Mouse (Mus musculus) MN1 (cell line): Measurements from ENCODE around the gene Lamtor1.
"Not testable (repeated sequence)": the region's sequence is repeated elsewhere in the genome, so short reads cannot be mapped to it uniquely, and the experiment has no call there.

ENCODE experiments used
- DNase-seq: peaks from one replicate; pipeline ENCODE4 v3.0.0-alpha.2; 2016; ENCODE audit warnings: low spot score

Lamtor1 gene

GRCm38 (mm10) chr7:101900331-101901097 is 5.2 kb upstream of the Lamtor1 start:
- no peak for DNase-seq

GRCm38 (mm10) chr7:101901969-101902368 is 3.7 kb upstream of the Lamtor1 start:
- DNase-seq = no peak

DNA sequence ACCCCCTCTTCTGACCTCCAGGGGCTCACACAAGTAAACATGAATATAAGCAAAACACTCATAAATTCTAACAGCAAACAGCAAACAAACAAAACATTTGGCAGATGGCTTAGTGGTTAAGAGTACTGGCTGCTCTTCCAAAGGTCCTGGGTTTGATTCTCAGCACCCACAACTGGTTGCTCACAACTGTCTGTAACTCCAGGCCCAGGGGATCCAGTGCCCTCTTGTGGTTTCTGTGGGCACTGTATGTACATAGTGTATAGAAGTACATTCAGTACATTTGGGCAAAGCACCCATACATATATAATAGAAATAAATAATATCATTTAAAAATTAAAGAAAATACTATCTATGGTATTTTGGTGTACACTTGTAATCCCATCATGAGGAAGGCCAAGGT is 2.9 kb upstream of the Lamtor1 start:
- DNase-seq = no peak

GRCm38 (mm10) chr7:101906287-101906681 is 580 bp downstream of the Lamtor1 start, which contains the start of gene Tomt:
TSS of gene Tomt (minus strand) at chr7:101906359.
- no peak for DNase-seq

DNA sequence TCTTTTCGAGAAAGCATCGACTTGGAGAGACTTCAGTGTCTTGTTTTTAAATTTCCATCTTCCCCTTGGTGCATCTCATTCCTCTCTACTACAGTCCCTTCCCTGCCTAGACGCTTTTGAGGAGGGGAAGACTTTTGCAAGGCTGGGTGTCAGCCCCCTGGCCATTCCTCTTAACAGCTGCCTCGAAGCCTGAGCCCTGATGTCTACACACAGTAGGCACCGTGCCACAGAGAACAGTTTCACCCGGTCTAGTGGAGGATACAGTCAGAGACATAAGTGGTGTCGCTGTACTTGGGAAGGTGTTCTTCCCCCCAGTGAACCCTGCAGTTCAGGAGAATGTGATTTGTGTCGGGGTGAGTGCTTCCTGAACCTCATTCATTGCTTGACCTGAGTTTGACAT is 992 bp downstream of the Lamtor1 start:
- DNase-seq = no peak

GRCm38 (mm10) chr7:101908367-101908766 is 2.7 kb downstream of the Lamtor1 start:
- DNase-seq = no peak

DNA sequence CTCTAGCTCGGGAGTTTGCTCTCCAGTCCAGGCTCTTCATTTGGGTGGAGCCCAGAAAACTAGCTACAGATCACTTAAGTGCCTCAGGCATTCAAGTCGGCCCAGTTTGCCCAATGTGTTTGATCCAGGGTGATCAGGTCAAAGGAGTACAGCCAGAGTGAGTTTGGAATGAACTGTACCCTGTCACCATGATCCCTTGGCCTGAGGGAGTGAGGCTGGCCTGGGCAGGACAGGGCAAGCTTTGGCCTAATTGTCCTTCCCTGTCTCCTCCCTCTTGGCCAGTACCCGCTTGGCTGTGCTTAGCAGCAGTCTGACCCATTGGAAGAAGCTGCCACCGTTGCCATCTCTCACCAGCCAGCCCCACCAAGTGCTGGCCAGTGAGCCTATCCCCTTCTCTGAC is 4.4 kb downstream of the Lamtor1 start:
- no peak for DNase-seq

- no peak for DNase-seq
Measured at GRCm38 (mm10) chr7:101911982-101912381, 6.3 kb downstream of the Lamtor1 start.

GRCm38 (mm10) chr7:101918071-101918470 is 12.4 kb downstream of the Lamtor1 start:
- peak; percentile 76 for DNase-seq

DNA sequence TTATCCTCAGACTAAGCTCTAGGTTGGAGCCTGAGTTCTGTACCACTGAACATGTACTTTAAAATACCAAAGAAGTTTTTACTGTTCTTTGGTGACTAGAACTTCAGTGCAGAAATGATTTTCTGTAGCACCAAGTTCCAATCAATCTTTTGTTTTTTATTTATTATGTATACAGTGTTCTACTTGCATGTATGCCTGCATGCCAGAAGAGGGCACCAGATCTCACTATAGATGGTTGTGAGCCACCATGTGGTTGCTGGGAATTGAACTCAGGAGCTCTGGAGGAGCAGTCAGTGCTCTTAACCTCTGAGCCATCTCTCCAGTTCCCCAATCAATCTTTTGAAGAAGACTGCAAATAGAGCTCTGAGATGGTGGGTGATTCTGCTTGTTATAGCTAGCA is 20.2 kb downstream of the Lamtor1 start:
- not testable (repeated sequence) for DNase-seq

- DNase-seq = no peak
Measured at GRCm38 (mm10) chr7:101928093-101928492, 22.4 kb downstream of the Lamtor1 start.

DNA sequence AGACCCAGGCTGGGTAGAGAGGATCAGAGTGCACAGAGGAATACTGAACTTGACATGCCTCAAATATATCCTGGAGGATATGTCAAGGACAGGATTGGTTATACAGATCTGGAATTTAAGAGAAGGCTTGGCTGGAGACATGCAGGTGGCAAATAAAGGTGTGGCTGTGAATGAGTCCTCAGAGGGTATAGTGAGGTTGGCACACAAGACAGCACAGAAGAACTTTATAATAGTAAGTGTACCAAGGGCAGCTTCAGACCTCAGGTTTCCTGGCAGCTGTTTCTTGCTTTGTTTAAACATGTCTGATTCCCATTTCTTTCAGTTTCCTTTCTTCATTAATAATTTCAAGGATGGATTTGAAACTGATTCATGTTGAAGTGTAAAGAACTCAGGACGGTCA is 26.8 kb downstream of the Lamtor1 start:
- no peak for DNase-seq

- peak; percentile 42 for DNase-seq
Measured at GRCm38 (mm10) chr7:101933300-101933699, 27.6 kb downstream of the Lamtor1 start.

GRCm38 (mm10) chr7:101933751-101934240 is 28.1 kb downstream of the Lamtor1 start, which contains the start of the genes Lrrc51 and Numa1:
TSS of gene Lrrc51 (minus strand) at chr7:101933895.
TSS of gene Numa1 (plus strand) at chr7:101934111.
- peak; percentile 97 for DNase-seq

- no peak for DNase-seq
Measured at GRCm38 (mm10) chr7:101935957-101936356, 30.3 kb downstream of the Lamtor1 start.

GRCm38 (mm10) chr7:101936996-101937395 is 31.3 kb downstream of the Lamtor1 start:
- no peak for DNase-seq

DNA sequence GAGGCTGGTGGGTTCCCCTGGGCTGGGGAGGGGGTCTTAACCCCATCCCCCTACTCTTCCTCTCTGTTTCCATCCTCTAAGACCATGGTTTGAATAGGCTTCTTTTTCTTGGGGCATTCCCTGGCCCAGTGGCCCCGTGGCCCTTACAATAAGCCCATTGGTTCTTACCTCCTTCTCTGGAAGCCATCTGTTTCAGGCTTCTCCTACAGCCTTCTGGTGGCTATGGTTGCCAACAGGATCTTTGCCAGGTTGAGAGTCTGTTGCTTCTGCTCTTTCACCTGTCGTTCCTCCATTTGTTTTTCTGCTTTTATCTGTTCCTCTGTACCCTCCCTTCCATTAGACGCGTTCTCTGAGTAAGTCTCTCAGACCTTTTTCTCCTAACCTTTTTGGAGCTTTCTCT is 31.9 kb downstream of the Lamtor1 start:
- no peak for DNase-seq

DNA sequence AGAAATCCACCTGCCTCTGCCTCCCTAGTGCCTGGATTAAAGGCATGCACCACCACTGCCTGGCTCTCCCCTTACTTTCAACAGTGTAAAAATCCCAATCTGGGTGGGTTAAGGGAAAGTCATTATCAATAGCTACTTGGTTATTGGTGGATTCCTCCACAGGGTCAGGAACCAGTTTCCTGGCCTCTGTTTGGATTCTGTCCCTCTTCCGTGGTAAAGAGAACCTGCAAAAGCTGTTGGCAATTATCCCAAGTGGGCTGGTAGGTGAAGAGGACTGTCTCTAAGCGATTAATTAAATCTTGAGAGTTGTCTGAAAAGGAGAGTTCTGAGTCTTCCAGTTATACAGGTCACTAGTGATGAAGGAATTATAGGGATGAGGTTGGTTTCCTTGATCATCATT is 32.6 kb downstream of the Lamtor1 start:
- DNase-seq = no peak

GRCm38 (mm10) chr7:101939758-101940157 is 34.1 kb downstream of the Lamtor1 start:
- no peak for DNase-seq

GRCm38 (mm10) chr7:101949008-101949407 is 43.3 kb downstream of the Lamtor1 start:
- not testable (repeated sequence) for DNase-seq

DNA sequence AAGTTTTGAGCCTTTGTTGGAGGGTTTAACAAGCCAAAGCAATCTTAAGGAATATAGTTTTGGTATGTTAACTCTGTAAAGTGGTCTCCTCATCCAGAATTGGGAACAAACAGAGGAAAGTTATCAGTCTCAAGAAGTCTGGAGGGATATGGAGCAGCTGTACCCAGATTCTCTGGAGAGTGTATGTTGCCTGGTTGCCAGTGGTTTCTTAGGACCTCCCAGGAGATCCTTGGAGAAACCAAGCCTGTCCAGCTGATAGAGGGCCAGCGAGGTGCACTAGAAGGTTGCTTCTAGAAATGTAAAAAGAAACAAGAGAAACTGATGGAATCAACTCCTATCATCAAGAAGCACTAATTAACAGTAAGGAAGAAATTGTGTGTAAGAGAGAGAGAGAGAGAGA is 45.9 kb downstream of the Lamtor1 start:
- DNase-seq = no peak

- no peak for DNase-seq
Measured at GRCm38 (mm10) chr7:101952098-101952497, 46.4 kb downstream of the Lamtor1 start.

GRCm38 (mm10) chr7:101954163-101954562 is 48.5 kb downstream of the Lamtor1 start:
- no peak for DNase-seq

- no peak for DNase-seq
Measured at GRCm38 (mm10) chr7:101955276-101955675, 49.6 kb downstream of the Lamtor1 start.
